Mouse (Mus musculus) MEL (cell line): ENCODE measurements at regions not wholly inside any gene's neighbourhood (a gene's known extent, or its start where the extent isn't known, plus 50 kb on each side); places are given as distances from the start of the nearest gene placed in this dataset.

Experiments
- DNase-seq: peaks from one replicate; pipeline ENCODE4 v3.0.0; 2011; ENCODE audit warnings: low read depth, low spot score
- H3K27ac ChIP-seq: 2 replicates; pipeline ENCODE4 v1.5.1; 2012; ENCODE audit warnings: low read depth, mild to moderate bottlenecking, control low read depth, low read length, moderate library complexity; ENCODE audit not compliant: control insufficient read depth
- H3K27me3 ChIP-seq, 2 experiments: fragments of 150-350 bp in 1 of 2; sonication (generic) in 1 of 2; 2 replicates each; pipeline ENCODE4 v1.6.1; 2012; ENCODE audit warnings: low read length in 2 of 2, mild to moderate bottlenecking in 2 of 2, improper control_type of control experiment in 1 of 2, moderate library complexity in 1 of 2; ENCODE audit not compliant: insufficient read depth in 2 of 2, control insufficient read depth in 1 of 2
- H3K36me3 ChIP-seq, 2 experiments: 2 replicates each; pipeline ENCODE4 v1.6.1; 2012 to 2014; ENCODE audit warnings: low read length in 2 of 2, improper control_type of control experiment in 1 of 2, inconsistent platforms in 1 of 2, mild to moderate bottlenecking in 1 of 2; ENCODE audit not compliant: insufficient read depth in 2 of 2, control insufficient read depth in 1 of 2
- H3K4me1 ChIP-seq, 2 experiments: fragments of 150-350 bp in 1 of 2; sonication (generic) in 1 of 2; 2 replicates each; pipeline ENCODE4 v1.6.1; 2012; ENCODE audit warnings: low read length in 2 of 2, improper control_type of control experiment in 1 of 2, mild to moderate bottlenecking in 1 of 2; ENCODE audit not compliant: insufficient read depth in 2 of 2, control insufficient read depth in 1 of 2
- H3K4me3 ChIP-seq, 2 experiments: fragments of 150-350 bp in 1 of 2; sonication (generic) in 1 of 2; 2 replicates each; pipeline ENCODE4 v1.5.1; 2012; ENCODE audit warnings: low read depth in 2 of 2, low read length in 2 of 2, mild to moderate bottlenecking in 2 of 2, moderate library complexity in 2 of 2, control low read depth in 1 of 2, improper control_type of control experiment in 1 of 2; ENCODE audit not compliant: control insufficient read depth in 1 of 2, insufficient read depth in 1 of 2
- H3K79me2 ChIP-seq: 2 replicates; pipeline ENCODE4 v1.6.1; 2012; ENCODE audit warnings: mild to moderate bottlenecking, low read length, moderate library complexity; ENCODE audit not compliant: control insufficient read depth, poor library complexity, insufficient read depth
- H3K9ac ChIP-seq: 2 replicates; pipeline ENCODE4 v1.6.1; 2012; ENCODE audit warnings: low read depth, mild to moderate bottlenecking, control low read depth, low read length, moderate library complexity; ENCODE audit not compliant: control insufficient read depth, poor library complexity, severe bottlenecking
- H3K9me3 ChIP-seq: fragments of 150-350 bp; sonication (generic); replicated peaks from 2 replicates; pipeline ENCODE4 v1.6.1; 2012; ENCODE audit warnings: mild to moderate bottlenecking, low read length, improper control_type of control experiment, moderate library complexity; ENCODE audit not compliant: insufficient read depth
- BHLHE40 ChIP-seq: IDR thresholded peaks from 2 replicates; pipeline ENCODE4 v1.6.1; 2012; ENCODE audit warnings: low read depth, mild to moderate bottlenecking, inconsistent platforms, low read length, improper control_type of control experiment, borderline replicate concordance
- CHD1 ChIP-seq: IDR thresholded peaks from 2 replicates; pipeline ENCODE4 v1.6.1; 2012; ENCODE audit warnings: low read depth, mild to moderate bottlenecking, inconsistent platforms, low read length, improper control_type of control experiment
- CHD2 ChIP-seq: IDR thresholded peaks from 2 replicates; pipeline ENCODE4 v1.6.1; 2011; ENCODE audit warnings: low read length, improper control_type of control experiment
- E2F4 ChIP-seq: IDR thresholded peaks from 2 replicates; pipeline ENCODE4 v1.6.1; 2011; ENCODE audit warnings: low read depth, low read length, improper control_type of control experiment, borderline replicate concordance
- ELF1 ChIP-seq: IDR thresholded peaks from 2 replicates; pipeline ENCODE4 v1.6.1; 2014; ENCODE audit warnings: low read depth, mild to moderate bottlenecking, inconsistent platforms, low read length, improper control_type of control experiment, moderate library complexity
- GABPA ChIP-seq: IDR thresholded peaks from 2 replicates; pipeline ENCODE4 v1.6.1; 2012; ENCODE audit warnings: low read depth, mild to moderate bottlenecking, inconsistent platforms, low read length, improper control_type of control experiment, moderate library complexity
- GATA1 ChIP-seq: IDR thresholded peaks from 2 replicates; pipeline ENCODE4 v1.6.1; 2011; ENCODE audit warnings: low read depth, low read length, improper control_type of control experiment
- JUND ChIP-seq: IDR thresholded peaks from 2 replicates; pipeline ENCODE4 v1.6.1; 2011; ENCODE audit warnings: low read depth, mild to moderate bottlenecking, improper control_type of control experiment, low read length
- KAT2A ChIP-seq: conservative IDR thresholded peaks from 2 replicates; pipeline ENCODE4 v1.6.1; 2012; ENCODE audit warnings: low read depth, low read length, improper control_type of control experiment, inconsistent platforms
- MAFK ChIP-seq: IDR thresholded peaks from 2 replicates; pipeline ENCODE4 v1.6.1; 2011; ENCODE audit warnings: low read depth, mild to moderate bottlenecking, low read length, improper control_type of control experiment, borderline replicate concordance
- MAZ ChIP-seq: IDR thresholded peaks from 2 replicates; pipeline ENCODE4 v1.6.1; 2012; ENCODE audit warnings: low read depth, mild to moderate bottlenecking, inconsistent platforms, low read length, improper control_type of control experiment
- MEF2A ChIP-seq: IDR thresholded peaks from 2 replicates; pipeline ENCODE4 v1.6.1; 2014; ENCODE audit warnings: low read depth, mild to moderate bottlenecking, inconsistent platforms, low read length, improper control_type of control experiment; ENCODE audit not compliant: poor library complexity, insufficient replicate concordance, severe bottlenecking; ENCODE audit errors: extremely low read depth
- MXI1 ChIP-seq: IDR thresholded peaks from 2 replicates; pipeline ENCODE4 v1.6.1; 2011; ENCODE audit warnings: mild to moderate bottlenecking, low read depth, low read length, improper control_type of control experiment
- MYC ChIP-seq: IDR thresholded peaks from 2 replicates; pipeline ENCODE4 v1.6.1; 2011; ENCODE audit warnings: low read depth, mild to moderate bottlenecking, low read length, improper control_type of control experiment, moderate library complexity
- NRF1 ChIP-seq: IDR thresholded peaks from 2 replicates; pipeline ENCODE4 v1.6.1; 2014; ENCODE audit warnings: low read depth, mild to moderate bottlenecking, inconsistent platforms, low read length, improper control_type of control experiment, moderate library complexity; ENCODE audit not compliant: poor library complexity, insufficient read depth, severe bottlenecking
- POLR2A ChIP-seq, 2 experiments: IDR thresholded peaks; 2 replicates each; pipeline ENCODE4 v1.6.1; 2011 to 2012; ENCODE audit warnings: low read length in 2 of 2, mild to moderate bottlenecking in 2 of 2, control low read depth in 1 of 2, improper control_type of control experiment in 1 of 2, low read depth in 1 of 2, moderate library complexity in 1 of 2; ENCODE audit not compliant: control insufficient read depth in 1 of 2, insufficient read depth in 1 of 2, poor library complexity in 1 of 2
- POLR2AphosphoS2 ChIP-seq: IDR thresholded peaks from 2 replicates; pipeline ENCODE4 v1.6.1; 2011; ENCODE audit warnings: low read length, improper control_type of control experiment
- RCOR1 ChIP-seq: IDR thresholded peaks from 2 replicates; pipeline ENCODE4 v1.6.1; 2012; ENCODE audit warnings: low read depth, mild to moderate bottlenecking, inconsistent platforms, low read length, improper control_type of control experiment
- SIN3A ChIP-seq: IDR thresholded peaks from 2 replicates; pipeline ENCODE4 v1.6.1; 2012; ENCODE audit warnings: low read length, improper control_type of control experiment, inconsistent platforms
- SMC3 ChIP-seq: IDR thresholded peaks from 2 replicates; pipeline ENCODE4 v1.6.1; 2011; ENCODE audit warnings: low read depth, low read length, improper control_type of control experiment
- TAL1 ChIP-seq: IDR thresholded peaks from 2 replicates; pipeline ENCODE4 v1.6.1; 2012; ENCODE audit warnings: mild to moderate bottlenecking, inconsistent platforms, low read length, moderate library complexity, mixed read lengths
- TBP ChIP-seq: IDR thresholded peaks from 2 replicates; pipeline ENCODE4 v1.8.0; 2011; ENCODE audit warnings: low read depth, low read length, improper control_type of control experiment
- USF2 ChIP-seq, 2 experiments: IDR thresholded peaks; 2 replicates each; pipeline ENCODE4 v1.6.1; 2011 to 2012; ENCODE audit warnings: improper control_type of control experiment in 2 of 2, low read length in 2 of 2, borderline replicate concordance in 1 of 2, inconsistent platforms in 1 of 2, low read depth in 1 of 2, mild to moderate bottlenecking in 1 of 2; ENCODE audit not compliant: insufficient read depth in 1 of 2
- ZC3H11A ChIP-seq: IDR thresholded peaks from 2 replicates; pipeline ENCODE4 v1.6.1; 2012; ENCODE audit warnings: low read depth, mild to moderate bottlenecking, inconsistent platforms, low read length, improper control_type of control experiment
- ZKSCAN1 ChIP-seq: IDR thresholded peaks from 2 replicates; pipeline ENCODE4 v1.6.1; 2012; ENCODE audit warnings: low read depth, mild to moderate bottlenecking, inconsistent platforms, low read length, improper control_type of control experiment, moderate library complexity
- ZMIZ1 ChIP-seq: IDR thresholded peaks from 2 replicates; pipeline ENCODE4 v1.6.1; 2012; ENCODE audit warnings: low read depth, mild to moderate bottlenecking, inconsistent platforms, low read length, improper control_type of control experiment, moderate library complexity

DNA sequence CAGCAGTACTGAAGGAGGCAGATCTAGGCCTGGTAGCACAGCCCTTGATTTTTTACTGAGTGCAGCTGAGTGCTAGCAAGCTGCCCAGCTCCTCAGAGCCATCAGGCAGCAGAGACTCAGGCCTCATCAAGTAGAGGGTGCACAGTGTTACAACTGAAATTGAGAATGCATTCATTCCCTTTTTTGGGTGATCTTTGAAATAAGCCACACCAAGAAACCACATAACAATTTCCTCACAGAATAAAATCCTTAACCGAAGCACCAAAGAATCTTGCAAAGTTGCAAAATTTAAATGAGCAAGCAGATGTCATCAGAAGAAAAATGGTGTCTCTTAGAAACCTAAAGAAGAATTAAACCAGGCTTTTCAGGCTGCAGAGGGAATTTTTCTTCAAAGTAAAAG lies 621.4 kb upstream of the Intu start:
- no peak overlapping the region for H3K9ac ChIP-seq
- DNase-seq, result no peak
- H3K9me3 ChIP-seq, result no peaks in the 10 kb centered on the region
- no peaks in the 10 kb centered on the region for H3K36me3 ChIP-seq
- no peaks in the 10 kb centered on the region for H3K79me2 ChIP-seq
- no peak overlapping the region for H3K4me3 ChIP-seq
- no peaks in the 10 kb centered on the region for H3K27me3 ChIP-seq
- TF ChIP-seq E2F4, result no peak
- TF ChIP-seq KAT2A, result no peak
- no peak for TF ChIP-seq SMC3
- no peak for TF ChIP-seq POLR2AphosphoS2
- no peak for TF ChIP-seq MYC
- no peak for TF ChIP-seq TAL1
- no peak for TF ChIP-seq ZKSCAN1
- TF ChIP-seq NRF1, result no peak
- TF ChIP-seq USF2 (IDR thresholded peaks at IDR 0.05; ENCODE audit: borderline replicate concordance in 1 of 2, insufficient read depth in 1 of 2, low read depth in 1 of 2, low read length in 2 of 2), result no peak
- no peak for TF ChIP-seq SIN3A
- no peak for TF ChIP-seq POLR2A (IDR thresholded peaks at IDR 0.05; ENCODE audit: control insufficient read depth in 1 of 2, insufficient read depth in 1 of 2, low read depth in 1 of 2, low read length in 2 of 2, poor library complexity in 1 of 2)
- no peak for TF ChIP-seq CHD1
- no peak for TF ChIP-seq MXI1
- no peaks in the 10 kb centered on the region for H3K4me1 ChIP-seq
- no peak overlapping the region for H3K27ac ChIP-seq

GRCm38 (mm10) chr3:39918601-39919000 lies 612.5 kb upstream of the Intu start:
- Histone ChIP-seq H3K4me1 (no peaks in the 10 kb centered on the region), H3K9ac (no peak overlapping the region)
- DNase-seq, result no peak

More at GRCm38 (mm10) chr3:39918601-39919000, 612.5 kb upstream of the Intu start:
- TF ChIP-seq SMC3, result no peak
- no peak for TF ChIP-seq ZMIZ1
- TF ChIP-seq MAZ, result no peak
- TF ChIP-seq ZC3H11A, result no peak
- no peak for TF ChIP-seq GATA1
- no peak for TF ChIP-seq JUND
- no peak for TF ChIP-seq GABPA
- TF ChIP-seq NRF1, result no peak
- TF ChIP-seq USF2 (IDR thresholded peaks at IDR 0.05; ENCODE audit: borderline replicate concordance in 1 of 2, insufficient read depth in 1 of 2, low read depth in 1 of 2, low read length in 2 of 2), result no peak
- TF ChIP-seq BHLHE40, result no peak
- TF ChIP-seq CHD1, result no peak
- TF ChIP-seq CHD2, result no peak
- no peak for TF ChIP-seq MXI1
- TF ChIP-seq TBP, result no peak
- no peak for TF ChIP-seq MEF2A
- TF ChIP-seq TAL1, result no peak
- TF ChIP-seq MAFK, result no peak
- TF ChIP-seq ELF1, result no peak
- no peak for TF ChIP-seq RCOR1
- H3K9me3 ChIP-seq, result no peaks in the 10 kb centered on the region
- H3K27me3 ChIP-seq, result no peaks in the 10 kb centered on the region
- no peaks in the 10 kb centered on the region for H3K79me2 ChIP-seq
- no peaks in the 10 kb centered on the region for H3K36me3 ChIP-seq
- no peak overlapping the region for H3K27ac ChIP-seq
- H3K4me3 ChIP-seq, result no peak overlapping the region
